Mouse (Mus musculus) forebrain, embryonic 16.5 days (tissue): ENCODE measurements around the gene Pgm2l1. TPM values are rescaled to one million over a fixed set of nuclear protein-coding genes. Genes with fewer than 3 reads are reported as not detected.
A peak's percentile ranks its signal among the peaks of the same experiment; 100 is the strongest.

Source experiments
- ATAC-seq: fragments of 200-750 bp; cut with Nextera tagmentation; 2 replicates; pipeline ENCODE4 v1.8.0; 2017; ENCODE audit warnings: mild to moderate bottlenecking, moderate library complexity
- H3K27ac ChIP-seq: fragments of 300-500 bp; sonication (generic); 2 replicates; pipeline ENCODE4 v1.5.1; 2014; ENCODE audit warnings: low read length, control low read depth
- H3K27me3 ChIP-seq: fragments of 300-500 bp; sonication (generic); replicated peaks from 2 replicates; pipeline ENCODE4 v1.6.1; 2014; ENCODE audit warnings: low read length; ENCODE audit not compliant: control insufficient read depth, insufficient read depth
- H3K36me3 ChIP-seq: fragments of 300-500 bp; sonication (generic); 2 replicates; pipeline ENCODE4 v1.6.1; 2014; ENCODE audit not compliant: control insufficient read depth, insufficient read depth
- H3K4me1 ChIP-seq: fragments of 300-500 bp; sonication (generic); replicated peaks from 2 replicates; pipeline ENCODE4 v1.6.1; 2014; ENCODE audit warnings: low read length; ENCODE audit not compliant: control insufficient read depth, insufficient read depth
- H3K4me2 ChIP-seq: fragments of 300-500 bp; sonication (generic); 2 replicates; pipeline ENCODE4 v1.6.1; 2014; ENCODE audit warnings: mild to moderate bottlenecking, low read length, control low read depth
- H3K4me3 ChIP-seq: fragments of 300-500 bp; sonication (generic); replicated peaks from 2 replicates; pipeline ENCODE4 v1.5.1; 2014; ENCODE audit warnings: mild to moderate bottlenecking, low read length, control low read depth
- H3K9ac ChIP-seq: fragments of 300-500 bp; sonication (generic); replicated peaks from 2 replicates; pipeline ENCODE4 v1.6.1; 2014; ENCODE audit warnings: low read depth, low read length, control low read depth
- H3K9me3 ChIP-seq: fragments of 300-500 bp; sonication (generic); 2 replicates; pipeline ENCODE4 v1.6.1; 2016; ENCODE audit warnings: low read length; ENCODE audit not compliant: control insufficient read depth
- WGBS: fragments of 180-500 bp; shearing (Covaris S2); extraction: QIAGEN DNeasy Blood & Tissue Kit; methylation state at CpG from one replicate; pipeline ENCODE4 v1.1.7; 2014; 5-methylcytosine and 5-hydroxymethylcytosine counted together
- polyA plus RNA-seq: library from polyadenylated mRNA; unstranded; fragments of >200 nt; fragmentation: Nextera tagmentation; extraction: Ambion mirVana; gene quantifications from 2 replicates; pipeline ENCODE4 v1.2.1, GENCODE M21; 2015

Gene Pgm2l1
- polyA plus RNA-seq, 1 experiment from 2014 or later, result 16.6 TPM

- Histone ChIP-seq H3K27me3 (peaks cover 14% of the 10 kb centered on the region), H3K9ac (no peak overlapping the region), H3K9me3 (no peaks in the 10 kb centered on the region), H3K36me3 (no peaks in the 10 kb centered on the region), H3K27ac (no peak overlapping the region), H3K4me1 (peaks cover 9% of the 10 kb centered on the region), H3K4me3 (no peak overlapping the region), H3K4me2 (no peak overlapping the region)
- 37% methylated on average over 3 of the region's 3 CpGs for WGBS
- ATAC-seq, result no peak
These were observed 54.4 kb downstream of the Pgm2l1 start for GRCm38 (mm10) chr7:100281596-100281995.

- Histone ChIP-seq H3K9me3 (no peaks in the 10 kb centered on the region), H3K4me1 (peaks cover 14% of the 10 kb centered on the region), H3K4me3 (no peak overlapping the region), H3K36me3 (no peaks in the 10 kb centered on the region), H3K27ac (no peak overlapping the region), H3K9ac (no peak overlapping the region), H3K4me2 (no peak overlapping the region), H3K27me3 (peaks cover 14% of the 10 kb centered on the region)
- ATAC-seq, result no peak
- WGBS, result 22% methylated on average over 3 of the region's 3 CpGs
These were observed 56.1 kb downstream of the Pgm2l1 start for GRCm38 (mm10) chr7:100283298-100283697.

GRCm38 (mm10) chr7:100285383-100285782 is 58.2 kb downstream of the Pgm2l1 start, which contains the start of gene P4ha3:
Gene P4ha3, plus strand, starts transcription at chr7:100285520.
- peak; percentile 43 for ATAC-seq
- Histone ChIP-seq H3K4me3 (peak within 1 kb of the TSS; percentile 51), H3K27ac (no peak within 1 kb of the TSS), H3K9ac (peak within 1 kb of the TSS; percentile 55), H3K4me2 (peak within 1 kb of the TSS; percentile 81), H3K9me3 (no peaks in the 10 kb centered on the region), H3K36me3 (no peaks in the 10 kb centered on the region), H3K27me3 (peaks cover 14% of the 10 kb centered on the region), H3K4me1 (peaks cover 20% of the 10 kb centered on the region)
- under 1% methylated on average over 42 of the region's 53 CpGs for WGBS

GRCm38 (mm10) chr7:100287748-100288578 is 60.8 kb downstream of the Pgm2l1 start:
- no peak overlapping the region; the same call in 1 of the 2 replicates for H3K4me2 ChIP-seq
- no peak overlapping the region for H3K4me3 ChIP-seq
- peaks cover 14% of the 10 kb centered on the region for H3K27me3 ChIP-seq
- H3K4me1 ChIP-seq, result peaks cover 20% of the 10 kb centered on the region
- H3K9ac ChIP-seq, result no peak overlapping the region
- 8% methylated on average over 7 of the region's 7 CpGs for WGBS
- peaks cover 3% of the 10 kb centered on the region; the same call in 1 of the 2 replicates for H3K9me3 ChIP-seq
- peak overlapping the region; percentile 34; the same call in 1 of the 2 replicates for H3K27ac ChIP-seq
- ATAC-seq, result peak; percentile 59
- no peaks in the 10 kb centered on the region for H3K36me3 ChIP-seq

GRCm38 (mm10) chr7:100288622-100289021 is 61.4 kb downstream of the Pgm2l1 start:
- H3K4me2 ChIP-seq, result no peak overlapping the region; the same call in 1 of the 2 replicates

GRCm38 (mm10) chr7:100293546-100293945 is 66.4 kb downstream of the Pgm2l1 start:
- ATAC-seq, result no peak
- Histone ChIP-seq H3K4me3 (no peak overlapping the region), H3K4me1 (peaks cover 4% of the 10 kb centered on the region), H3K27ac (no peak overlapping the region), H3K9ac (no peak overlapping the region), H3K27me3 (no peaks in the 10 kb centered on the region), H3K36me3 (no peaks in the 10 kb centered on the region), H3K9me3 (peaks cover 3% of the 10 kb centered on the region; the same call in 1 of the 2 replicates), H3K4me2 (no peak overlapping the region)
- WGBS, result 86% methylated on average over 8 of the region's 8 CpGs

More at GRCm38 (mm10) chr7:100288622-100289021, 61.4 kb downstream of the Pgm2l1 start:
- WGBS, result 37% methylated on average over 11 of the region's 11 CpGs
- ATAC-seq, result 0 out of 2 replicates have a peak, but pooled peaks have one; percentile 27
- Histone ChIP-seq H3K4me3 (no peak overlapping the region), H3K4me1 (peaks cover 20% of the 10 kb centered on the region), H3K27me3 (peaks cover 14% of the 10 kb centered on the region), H3K27ac (peak overlapping the region; percentile 34; the same call in 1 of the 2 replicates), H3K36me3 (no peaks in the 10 kb centered on the region), H3K9ac (no peak overlapping the region), H3K9me3 (peaks cover 3% of the 10 kb centered on the region; the same call in 1 of the 2 replicates)

- peak; percentile 80; the same call in 1 of the 2 replicates for ATAC-seq
- H3K27me3 ChIP-seq, result no peaks in the 10 kb centered on the region
- H3K36me3 ChIP-seq, result no peaks in the 10 kb centered on the region
- no peaks in the 10 kb centered on the region for H3K4me1 ChIP-seq
- H3K9me3 ChIP-seq, result no peaks in the 10 kb centered on the region; the same call in 1 of the 2 replicates
- WGBS, result 72% methylated on average over 2 of the region's 2 CpGs
- H3K27ac ChIP-seq, result no peak overlapping the region
- H3K4me2 ChIP-seq, result no peak overlapping the region
- H3K9ac ChIP-seq, result no peak overlapping the region
- H3K4me3 ChIP-seq, result no peak overlapping the region
These were observed 68.6 kb downstream of the Pgm2l1 start for GRCm38 (mm10) chr7:100295745-100296144.

GRCm38 (mm10) chr7:100296699-100297098 is 69.5 kb downstream of the Pgm2l1 start:
- WGBS, result 83% methylated on average over 6 of the region's 6 CpGs
- Histone ChIP-seq H3K9me3 (no peaks in the 10 kb centered on the region), H3K27ac (no peak overlapping the region), H3K36me3 (no peaks in the 10 kb centered on the region), H3K4me1 (no peaks in the 10 kb centered on the region), H3K4me2 (no peak overlapping the region), H3K4me3 (no peak overlapping the region), H3K9ac (no peak overlapping the region), H3K27me3 (no peaks in the 10 kb centered on the region)
- no peak for ATAC-seq

GRCm38 (mm10) chr7:100298861-100299510 is 71.8 kb downstream of the Pgm2l1 start:
- no peak overlapping the region for H3K4me2 ChIP-seq
- H3K9ac ChIP-seq, result no peak overlapping the region
- peaks cover 10% of the 10 kb centered on the region for H3K4me1 ChIP-seq
- no peak for ATAC-seq
- H3K27ac ChIP-seq, result no peak overlapping the region
- 73% methylated on average over 14 of the region's 14 CpGs for WGBS
- H3K9me3 ChIP-seq, result no peaks in the 10 kb centered on the region
- no peaks in the 10 kb centered on the region for H3K27me3 ChIP-seq
- H3K36me3 ChIP-seq, result no peaks in the 10 kb centered on the region
- no peak overlapping the region for H3K4me3 ChIP-seq
